Mouse (Mus musculus) kidney, adult 18-20 months (tissue): ENCODE measurements around the gene Parm1.

ENCODE experiments used
- DNase-seq: peaks from one replicate; pipeline ENCODE4 v3.0.0; 2021

Gene Parm1

DNA sequence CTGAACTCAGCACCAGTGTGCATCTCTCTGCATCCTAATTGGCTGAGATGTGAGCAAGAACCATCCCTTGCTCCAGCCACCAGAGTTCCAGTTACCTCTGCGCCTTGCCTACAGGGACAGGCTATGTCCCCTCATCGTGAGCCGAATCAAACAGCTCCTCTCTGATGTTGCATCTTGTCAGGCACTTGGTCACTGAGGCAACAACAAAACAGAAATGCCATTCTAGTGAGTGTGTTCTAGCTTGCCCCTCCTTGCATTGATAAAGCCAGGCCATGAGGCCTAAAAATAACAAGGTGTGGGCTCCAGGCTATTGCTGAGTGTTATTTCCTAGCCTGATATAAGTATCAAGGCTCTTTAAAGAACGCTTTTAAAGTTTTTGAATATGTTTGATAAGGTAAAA, 64.4 kb downstream of the Parm1 start:
- DNase-seq, result no peak

DNA sequence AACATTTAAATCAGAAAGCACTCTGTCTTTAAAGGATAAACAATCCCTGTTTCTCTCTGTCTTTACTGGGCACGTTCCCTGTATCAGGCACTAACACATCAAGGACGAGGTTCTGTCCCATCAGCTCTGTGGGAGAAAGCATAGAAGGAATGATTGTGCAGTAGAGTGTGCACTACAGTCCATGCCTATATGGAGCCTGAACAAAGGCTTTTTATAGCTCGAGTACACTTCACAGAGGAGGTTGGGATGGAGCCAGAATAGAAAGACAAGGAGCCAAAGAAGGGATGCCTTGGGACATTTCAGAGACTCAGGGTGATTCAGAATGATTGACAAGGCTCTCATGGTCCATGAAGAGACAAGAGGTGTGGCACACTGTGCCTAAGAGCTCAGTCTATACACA, 68.8 kb downstream of the Parm1 start:
- no peak for DNase-seq

DNA sequence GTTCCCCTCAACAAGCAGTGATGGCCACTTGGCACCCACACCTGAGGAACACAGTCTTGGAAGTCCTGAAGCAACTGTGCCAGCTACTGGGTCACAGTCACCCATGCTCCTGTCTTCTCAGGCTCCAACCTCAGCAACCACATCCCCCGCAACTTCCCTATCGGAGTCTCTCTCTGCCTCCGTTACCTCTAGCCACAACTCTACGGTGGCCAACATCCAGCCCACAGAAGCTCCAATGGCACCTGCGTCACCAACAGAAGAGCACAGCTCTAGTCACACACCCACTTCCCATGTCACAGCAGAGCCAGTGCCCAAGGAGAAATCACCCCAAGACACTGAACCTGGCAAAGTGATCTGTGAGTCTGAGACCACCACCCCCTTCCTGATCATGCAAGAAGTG, 76.7 kb downstream of the Parm1 start:
- DNase-seq, result no peak

GRCm38 (mm10) chr5:91597216-91597615, 79.8 kb downstream of the Parm1 start:
- no peak for DNase-seq

GRCm38 (mm10) chr5:91599801-91600200, 82.4 kb downstream of the Parm1 start:
- no peak for DNase-seq

DNA sequence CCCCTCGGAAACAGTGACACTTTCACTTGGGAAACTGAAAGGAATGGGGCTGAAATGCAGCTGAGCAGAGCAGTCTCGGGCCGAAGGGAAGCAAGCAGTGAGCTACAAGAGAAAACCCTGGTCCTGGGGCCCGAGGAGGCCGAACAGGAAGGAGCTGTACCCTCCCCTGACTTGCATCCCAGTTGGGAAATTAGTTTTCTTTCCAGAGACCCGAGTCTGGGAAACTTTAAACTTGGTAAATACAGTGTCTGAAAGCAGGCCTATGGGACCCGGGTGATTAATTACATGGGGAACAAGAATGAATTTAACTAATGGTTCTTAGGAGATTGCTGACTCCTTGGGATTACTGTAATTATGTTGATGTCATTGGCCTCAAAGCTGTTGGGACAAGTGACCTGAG, 85.9 kb downstream of the Parm1 start:
- DNase-seq, result no peak

- DNase-seq, result no peak
Observed at GRCm38 (mm10) chr5:91603787-91604439, 86.5 kb downstream of the Parm1 start.

GRCm38 (mm10) chr5:91607234-91607633, 89.8 kb downstream of the Parm1 start:
- no peak for DNase-seq

DNA sequence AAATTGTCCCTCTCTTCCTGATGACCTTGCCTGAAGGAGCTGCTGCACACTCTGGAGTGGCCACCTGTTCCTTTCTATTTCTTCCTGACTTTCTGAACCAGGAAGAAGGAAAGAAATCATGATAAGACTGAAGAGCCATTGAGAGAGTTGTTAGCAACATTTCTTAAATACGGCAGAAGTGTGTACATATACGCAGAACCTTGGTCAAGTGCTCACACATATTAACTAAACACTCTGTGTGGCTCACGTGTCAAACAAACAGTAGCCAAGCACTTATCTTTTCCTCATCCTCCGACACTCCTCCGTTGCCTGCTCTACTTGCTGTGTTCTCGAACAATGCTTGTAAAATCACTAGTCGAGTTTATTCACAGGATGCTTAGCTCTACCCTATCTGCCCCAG, 90.4 kb downstream of the Parm1 start:
- DNase-seq, result no peak

DNA sequence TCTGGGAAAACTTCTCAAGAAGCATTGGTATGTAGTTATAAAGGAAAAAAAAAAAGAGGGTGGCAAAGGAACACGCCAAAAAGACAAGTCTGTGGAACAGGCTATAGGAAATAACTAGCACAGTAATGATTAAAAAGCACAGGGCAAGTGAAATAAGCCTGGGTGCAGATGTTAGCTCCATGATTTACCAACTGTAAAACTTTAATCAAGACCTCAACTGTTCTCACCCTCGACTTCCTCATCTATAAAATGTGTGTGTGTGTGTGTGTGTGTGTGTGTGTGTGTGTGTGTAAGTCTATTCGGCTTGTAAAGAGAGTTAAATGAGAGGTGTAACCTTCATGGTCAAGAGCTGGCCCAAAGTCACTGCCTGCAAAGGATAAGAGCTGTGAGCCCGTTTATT, 91.6 kb downstream of the Parm1 start:
- DNase-seq, result no peak

- DNase-seq, result no peak
Observed at GRCm38 (mm10) chr5:91609511-91610300, 92.3 kb downstream of the Parm1 start.

DNA sequence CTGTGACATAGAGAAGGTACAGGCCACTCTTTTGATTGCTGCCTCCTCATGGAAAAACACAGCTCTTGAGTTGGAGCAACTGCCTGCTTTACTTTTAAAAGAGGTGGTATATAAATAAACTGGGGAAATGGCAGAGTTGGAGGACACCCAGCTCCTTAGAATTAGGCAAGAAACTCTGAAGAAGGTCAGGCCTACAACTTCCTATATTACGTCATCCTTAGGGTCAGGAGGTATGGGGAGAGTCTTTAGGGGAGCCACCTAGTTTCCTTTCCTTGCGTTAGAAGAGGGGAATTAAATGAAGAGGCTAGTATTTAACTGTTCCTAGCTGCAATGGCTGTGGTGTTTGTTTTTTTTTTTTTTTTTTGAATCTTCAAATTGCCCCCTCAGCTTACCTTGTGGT, 93.1 kb downstream of the Parm1 start:
- DNase-seq, result no peak

- no peak for DNase-seq
Observed at GRCm38 (mm10) chr5:91611589-91611988, 94.2 kb downstream of the Parm1 start.

- no peak for DNase-seq
Observed at GRCm38 (mm10) chr5:91617331-91618233, 100.2 kb downstream of the Parm1 start.

DNA sequence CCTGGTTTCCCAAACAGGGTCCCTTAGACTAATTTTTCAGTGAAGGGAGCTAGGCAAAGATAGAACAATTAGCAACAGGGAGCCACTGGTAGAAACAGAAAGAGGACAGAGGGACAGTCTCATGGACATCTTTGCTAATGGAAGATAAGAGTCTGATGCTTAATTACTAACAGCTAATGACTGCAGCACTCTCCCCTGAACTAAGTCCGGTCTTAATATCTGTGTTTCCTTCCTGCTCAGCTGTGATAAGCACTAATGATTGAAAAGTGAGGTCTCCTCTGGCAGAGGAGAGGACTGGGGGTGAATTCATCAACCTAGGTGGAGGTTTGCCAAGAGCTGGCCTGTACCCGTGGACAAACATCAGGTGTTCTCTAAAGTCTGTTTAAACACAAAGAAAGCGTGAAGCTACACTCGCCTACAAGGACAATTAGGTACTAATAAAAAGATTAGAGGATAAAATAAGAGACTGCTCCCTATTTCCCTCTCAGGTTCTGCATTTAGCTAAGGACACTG, 101.3 kb downstream of the Parm1 start:
- no peak for DNase-seq

DNA sequence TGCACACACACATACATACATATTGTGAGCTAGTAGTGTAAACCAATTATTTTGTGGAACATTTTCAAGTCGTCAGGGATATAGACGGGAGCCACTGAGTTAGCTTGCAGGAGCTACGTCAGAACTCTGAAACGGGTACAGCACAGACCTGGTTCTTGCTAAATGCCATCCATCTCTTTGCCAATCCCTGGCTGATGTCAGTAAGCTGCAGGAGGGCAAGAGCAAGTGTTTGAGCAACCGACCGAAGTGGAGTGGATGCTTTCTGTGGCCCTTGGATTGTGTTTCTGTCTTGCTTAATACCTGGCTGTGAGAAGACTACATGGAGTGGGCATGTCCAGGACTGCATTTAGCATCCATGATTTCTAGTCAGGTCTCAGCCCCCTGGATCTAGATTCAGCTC, 103.8 kb downstream of the Parm1 start:
- DNase-seq, result no peak

GRCm38 (mm10) chr5:91626823-91627222, 109.4 kb downstream of the Parm1 start:
- no peak for DNase-seq

GRCm38 (mm10) chr5:91629472-91629871, 112.1 kb downstream of the Parm1 start:
- peak; percentile 4 for DNase-seq

GRCm38 (mm10) chr5:91651330-91651729, 133.9 kb downstream of the Parm1 start:
- no peak for DNase-seq

DNA sequence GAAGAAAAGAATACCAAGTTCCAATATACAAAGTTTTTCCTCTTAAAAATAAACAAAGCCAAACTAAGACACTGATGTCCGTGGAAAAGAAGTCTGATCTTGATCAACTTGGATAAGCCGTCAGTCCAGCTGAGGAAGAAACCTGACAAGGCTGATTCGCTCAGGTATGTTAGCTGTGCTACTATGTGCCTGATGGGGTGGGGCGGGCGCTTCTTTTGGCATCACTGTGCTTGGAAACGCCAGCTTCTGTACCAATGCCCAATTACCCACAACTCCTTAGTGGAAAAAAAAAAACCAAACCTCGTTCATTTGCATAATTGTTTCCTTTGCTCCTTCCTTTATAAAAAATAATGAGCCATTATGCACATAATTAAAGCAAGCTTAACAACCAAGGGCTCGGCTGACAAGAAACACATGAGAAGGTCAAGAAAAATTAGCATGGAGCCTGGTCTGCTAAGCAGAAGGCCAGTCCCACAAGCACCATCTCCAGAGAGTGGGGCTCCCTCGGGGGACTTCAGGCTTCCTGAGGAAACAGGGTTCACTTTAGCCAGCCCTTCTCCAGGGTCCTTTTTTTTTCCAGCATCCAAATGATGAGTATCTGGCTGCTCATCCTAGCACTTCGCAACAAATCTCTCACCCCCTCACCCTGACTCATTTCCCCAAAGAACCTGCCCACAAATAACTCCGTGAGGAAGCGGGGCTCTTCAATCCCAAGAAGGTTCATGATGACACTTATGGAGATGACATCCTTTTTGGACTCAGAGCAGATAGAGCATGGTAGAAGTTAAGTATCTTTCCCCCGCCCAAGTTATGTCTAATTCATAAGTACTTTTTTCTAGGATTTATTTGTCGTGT, 135.9 kb downstream of the Parm1 start:
- no peak for DNase-seq

- no peak for DNase-seq
Observed at GRCm38 (mm10) chr5:91654331-91655048, 137.1 kb downstream of the Parm1 start.

- no peak for DNase-seq
Observed at GRCm38 (mm10) chr5:91655263-91655662, 137.8 kb downstream of the Parm1 start.
